Mouse (Mus musculus) liver, embryonic 14.5 days (tissue): ENCODE measurements at regions not wholly inside any gene's neighbourhood (a gene's known extent, or its start where the extent isn't known, plus 50 kb on each side); places are given as distances from the start of the nearest gene placed in this dataset.

Experiments
- ATAC-seq: fragments of 200-750 bp; cut with Nextera tagmentation; 2 replicates; pipeline ENCODE4 v1.8.0; 2017; ENCODE audit warnings: moderate number of reproducible peaks, mild to moderate bottlenecking, moderate library complexity; ENCODE audit not compliant: insufficient read depth
- DNase-seq, 3 experiments: peaks; one replicate each; pipeline ENCODE4 v3.0.0-alpha.2; 2012 to 2013; ENCODE audit warnings: low read depth in 3 of 3, low spot score in 3 of 3
- H3K27ac ChIP-seq: fragments of 300-500 bp; sonication (generic); 2 replicates; pipeline ENCODE4 v1.5.1; 2014; ENCODE audit warnings: moderate library complexity, mild to moderate bottlenecking, control low read depth, inconsistent platforms
- H3K27me3 ChIP-seq: fragments of 300-500 bp; sonication (generic); 2 replicates; pipeline ENCODE4 v1.6.1; 2014; ENCODE audit warnings: mild to moderate bottlenecking, low read length, moderate library complexity; ENCODE audit not compliant: control insufficient read depth, insufficient read depth
- H3K36me3 ChIP-seq: fragments of 300-500 bp; sonication (generic); replicated peaks from 2 replicates; pipeline ENCODE4 v1.6.1; 2014; ENCODE audit warnings: low read depth; ENCODE audit not compliant: control insufficient read depth, insufficient read depth
- H3K4me1 ChIP-seq, 2 experiments: fragments of 200-500 bp in 1 of 2; fragments of 300-500 bp in 1 of 2; sonication (generic) in 1 of 2; replicated peaks; 2 replicates each; pipeline ENCODE4 v1.6.1; 2012 to 2014; ENCODE audit warnings: antibody characterized with exemption in 1 of 2, inconsistent platforms in 1 of 2, low read length in 1 of 2; ENCODE audit not compliant: control insufficient read depth in 2 of 2, insufficient read depth in 2 of 2
- H3K4me2 ChIP-seq: fragments of 300-500 bp; sonication (generic); 2 replicates; pipeline ENCODE4 v1.6.1; 2014; ENCODE audit warnings: low read depth, mild to moderate bottlenecking, control low read depth, moderate library complexity
- H3K4me3 ChIP-seq, 2 experiments: fragments of 200-500 bp in 1 of 2; fragments of 300-500 bp in 1 of 2; sonication (generic) in 1 of 2; 2 replicates each; pipeline ENCODE4 v1.5.1; 2012 to 2014; ENCODE audit warnings: low read depth in 2 of 2, low read length in 2 of 2, mild to moderate bottlenecking in 2 of 2, control low read depth in 1 of 2, inconsistent platforms in 1 of 2, moderate library complexity in 1 of 2; ENCODE audit not compliant: insufficient read depth in 1 of 2
- H3K9ac ChIP-seq: fragments of 300-500 bp; sonication (generic); replicated peaks from 2 replicates; pipeline ENCODE4 v1.6.1; 2014; ENCODE audit warnings: mild to moderate bottlenecking, control low read depth, moderate library complexity
- H3K9me3 ChIP-seq: fragments of 300-500 bp; sonication (generic); 2 replicates; pipeline ENCODE4 v1.6.1; 2016; ENCODE audit warnings: low read length, mixed read lengths; ENCODE audit not compliant: control insufficient read depth
- CTCF ChIP-seq: IDR thresholded peaks from 2 replicates; pipeline ENCODE4 v1.5.1; 2016; ENCODE audit warnings: antibody characterized with exemption, low read depth, control low read depth
- EP300 ChIP-seq: IDR thresholded peaks from 2 replicates; pipeline ENCODE4 v1.6.1; 2016; ENCODE audit warnings: antibody characterized with exemption, low read depth
- WGBS: fragments of 180-500 bp; shearing (Covaris S2); extraction: QIAGEN DNeasy Blood & Tissue Kit; methylation state at CpG from one replicate; pipeline ENCODE4 v1.1.7; 2014; ENCODE audit not compliant: insufficient replicate concordance; 5-methylcytosine and 5-hydroxymethylcytosine counted together

DNA sequence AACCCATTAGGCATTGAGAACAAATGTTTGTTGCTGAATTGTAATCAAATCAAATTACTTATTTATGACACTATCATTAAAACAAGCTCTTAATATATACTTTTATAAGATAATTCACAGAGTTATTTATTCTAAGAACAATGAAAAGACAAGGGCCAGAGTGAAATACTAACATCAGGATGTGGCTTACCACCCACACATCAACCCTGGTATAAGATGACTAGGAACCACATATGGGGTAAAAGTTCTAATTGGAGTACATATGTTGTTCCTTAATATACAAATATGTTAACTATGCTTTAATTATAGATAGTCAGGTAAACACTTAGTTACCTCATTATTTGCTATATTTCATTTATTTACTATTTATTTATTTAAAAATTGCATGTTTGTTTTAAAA, 101.7 kb upstream of the Ankrd1 start:
- Histone ChIP-seq H3K27me3 (no peaks in the 10 kb centered on the region), H3K27ac (no peak overlapping the region), H3K36me3 (no peaks in the 10 kb centered on the region), H3K9me3 (no peaks in the 10 kb centered on the region), H3K4me2 (no peak overlapping the region), H3K9ac (no peak overlapping the region), H3K4me3 (no peak overlapping the region), H3K4me1 (no peaks in the 10 kb centered on the region)
- no peak for DNase-seq
- no peak for ATAC-seq
- TF ChIP-seq CTCF (no peak), EP300 (no peak)

GRCm38 (mm10) chr19:36222198-36222597, 102.3 kb upstream of the Ankrd1 start:
- WGBS, result 49% methylated on average over 3 of the region's 3 CpGs

GRCm38 (mm10) chr19:36224518-36224917, 104.6 kb upstream of the Ankrd1 start:
- H3K4me2 ChIP-seq, result no peak overlapping the region
- H3K4me1 ChIP-seq, result no peaks in the 10 kb centered on the region
- no peak for TF ChIP-seq EP300
- TF ChIP-seq CTCF, result no peak

More at GRCm38 (mm10) chr19:36222198-36222597, 102.3 kb upstream of the Ankrd1 start:
- TF ChIP-seq CTCF, result no peak
- no peak for TF ChIP-seq EP300
- no peak overlapping the region for H3K9ac ChIP-seq
- no peak for ATAC-seq
- no peaks in the 10 kb centered on the region for H3K36me3 ChIP-seq
- H3K4me2 ChIP-seq, result no peak overlapping the region
- no peak overlapping the region for H3K27ac ChIP-seq
- no peak overlapping the region for H3K4me3 ChIP-seq
- DNase-seq, result no peak
- H3K9me3 ChIP-seq, result no peaks in the 10 kb centered on the region
- no peaks in the 10 kb centered on the region for H3K4me1 ChIP-seq
- H3K27me3 ChIP-seq, result no peaks in the 10 kb centered on the region

DNA sequence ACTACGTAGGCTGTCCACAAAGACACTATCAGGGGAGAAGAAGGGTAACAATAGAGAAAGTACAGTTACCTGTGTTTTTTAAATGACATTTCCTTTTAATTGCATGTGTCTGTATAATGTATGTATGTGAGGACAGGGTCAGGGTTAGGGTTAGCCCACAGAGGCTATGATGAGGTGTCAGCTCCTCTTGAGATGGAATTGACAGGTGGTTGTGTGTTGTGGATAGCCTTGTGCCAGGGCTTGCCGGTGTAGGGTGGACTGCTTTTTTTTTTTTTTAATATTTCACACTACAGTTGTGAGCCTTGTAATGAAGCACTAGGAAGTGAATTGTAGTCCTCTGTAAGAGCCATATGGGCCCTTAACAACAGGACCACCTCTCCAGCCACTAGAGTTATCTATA, 105.7 kb upstream of the Ankrd1 start:
- Histone ChIP-seq H3K27me3 (no peaks in the 10 kb centered on the region), H3K9me3 (no peaks in the 10 kb centered on the region), H3K9ac (no peak overlapping the region), H3K36me3 (no peaks in the 10 kb centered on the region), H3K4me1 (no peaks in the 10 kb centered on the region), H3K4me2 (no peak overlapping the region), H3K4me3 (no peak overlapping the region), H3K27ac (no peak overlapping the region)
- 70% methylated on average over 2 of the region's 2 CpGs for WGBS
- DNase-seq (no peak), ATAC-seq (no peak)
- TF ChIP-seq CTCF (no peak), EP300 (no peak)

More at GRCm38 (mm10) chr19:36224518-36224917, 104.6 kb upstream of the Ankrd1 start:
- 14% methylated on average over 8 of the region's 8 CpGs for WGBS
- Histone ChIP-seq H3K36me3 (no peaks in the 10 kb centered on the region), H3K27me3 (no peaks in the 10 kb centered on the region), H3K4me3 (no peak overlapping the region), H3K27ac (no peak overlapping the region), H3K9me3 (no peaks in the 10 kb centered on the region), H3K9ac (no peak overlapping the region)
- no peak for ATAC-seq
- no peak for DNase-seq

DNA sequence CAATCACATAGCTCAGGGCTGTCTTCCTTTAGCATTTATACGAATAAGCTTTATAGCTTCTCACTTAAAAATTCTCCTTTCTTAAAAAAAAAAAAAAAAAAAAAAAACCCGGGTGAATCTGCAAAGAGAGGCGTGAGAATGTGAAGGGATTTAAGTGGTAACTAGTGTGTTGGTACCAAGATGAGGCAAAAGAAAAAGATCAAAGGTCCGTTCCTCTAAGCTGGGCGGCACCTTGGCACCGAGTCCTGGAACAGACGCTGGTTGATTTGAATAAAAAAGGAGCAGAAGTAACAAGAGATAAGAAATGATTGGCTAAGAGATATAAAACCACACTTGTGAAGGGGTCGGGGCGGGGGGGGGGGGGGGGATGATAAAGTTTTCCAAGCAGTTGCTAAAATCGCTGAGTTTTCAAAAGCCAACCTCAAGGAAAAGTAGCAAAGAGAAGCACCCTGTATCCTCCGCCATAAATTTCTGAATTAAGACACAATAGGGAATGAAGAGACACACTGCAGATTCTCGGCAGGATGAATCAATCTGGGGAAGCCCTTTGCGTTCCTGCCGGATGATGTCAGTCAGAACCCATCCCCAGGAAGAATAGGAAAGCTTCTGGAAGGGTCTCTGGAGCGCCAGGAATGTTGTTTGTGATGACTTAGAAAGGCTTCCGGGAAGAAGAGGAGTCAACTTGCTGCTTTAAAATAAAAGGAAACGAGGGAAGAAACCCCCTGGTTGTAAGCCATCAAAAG, 107.7 kb upstream of the Ankrd1 start:
- no peak overlapping the region for H3K4me3 ChIP-seq
- no peak overlapping the region for H3K9ac ChIP-seq
- TF ChIP-seq EP300 (no peak), CTCF (no peak)
- DNase-seq (no peak), ATAC-seq (no peak)
- H3K4me2 ChIP-seq, result no peak overlapping the region
- no peaks in the 10 kb centered on the region for H3K36me3 ChIP-seq
- H3K4me1 ChIP-seq, result no peaks in the 10 kb centered on the region
- 17% methylated on average over 17 of the region's 17 CpGs for WGBS
- H3K27ac ChIP-seq, result no peak overlapping the region
- H3K9me3 ChIP-seq, result no peaks in the 10 kb centered on the region
- no peaks in the 10 kb centered on the region for H3K27me3 ChIP-seq
